Mouse (Mus musculus): ENCODE measurements around the gene Steap3.

Steap3 gene

DNA sequence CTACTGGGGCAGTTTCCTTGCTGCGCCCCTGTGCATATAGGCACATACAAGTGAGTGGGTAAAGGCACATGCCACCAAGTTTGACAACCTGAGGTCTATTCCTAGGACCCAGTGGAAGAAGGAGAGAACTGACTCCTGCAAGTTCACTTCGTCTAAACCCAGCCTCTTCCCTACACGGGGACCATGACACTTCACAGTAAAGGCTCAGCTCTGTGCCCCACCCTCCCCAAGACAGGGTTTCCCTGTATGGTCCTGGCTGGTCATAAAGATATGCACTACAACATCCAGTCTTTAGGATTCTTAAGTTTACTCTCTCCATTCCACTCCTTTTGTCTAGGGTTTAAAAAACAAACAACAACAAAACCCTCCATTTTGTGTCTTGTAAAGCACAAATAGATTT, 21.9 kb downstream of the Steap3 start:
- no peak for DNase-seq (ENCODE audit: low spot score)

GRCm38 (mm10) chr1:120249842-120250241, 22.7 kb downstream of the Steap3 start:
- DNase-seq (ENCODE audit: low spot score) = no peak

DNA sequence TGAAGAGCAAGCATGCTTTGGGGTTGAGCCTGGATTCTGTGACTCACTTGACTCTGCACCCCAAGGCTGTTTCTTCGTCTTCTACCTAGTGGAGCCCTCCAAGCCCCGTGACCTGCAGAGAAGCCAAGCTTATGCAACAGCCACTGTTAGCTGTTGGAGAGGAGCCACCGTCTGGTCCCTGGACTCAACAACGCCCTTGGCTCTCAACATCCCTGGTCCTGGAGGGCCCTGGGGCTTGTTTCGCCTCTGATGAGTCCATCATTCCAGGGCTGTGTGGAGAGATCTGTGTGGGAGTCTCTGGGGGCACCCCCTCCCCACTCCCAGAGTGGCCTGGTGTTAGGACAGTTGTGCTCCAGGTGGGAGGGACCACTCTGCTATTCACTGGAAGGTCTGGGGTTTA, 24.3 kb downstream of the Steap3 start:
- peak; percentile 66 for DNase-seq (ENCODE audit: low spot score)

GRCm38 (mm10) chr1:120247351-120247750, 25.2 kb downstream of the Steap3 start:
- no peak for DNase-seq (ENCODE audit: low spot score)

GRCm38 (mm10) chr1:120246946-120247345, 25.6 kb downstream of the Steap3 start:
- DNase-seq (ENCODE audit: low spot score) = no peak

GRCm38 (mm10) chr1:120245661-120246131, 26.8 kb downstream of the Steap3 start:
- no peak for DNase-seq (ENCODE audit: low spot score)

DNA sequence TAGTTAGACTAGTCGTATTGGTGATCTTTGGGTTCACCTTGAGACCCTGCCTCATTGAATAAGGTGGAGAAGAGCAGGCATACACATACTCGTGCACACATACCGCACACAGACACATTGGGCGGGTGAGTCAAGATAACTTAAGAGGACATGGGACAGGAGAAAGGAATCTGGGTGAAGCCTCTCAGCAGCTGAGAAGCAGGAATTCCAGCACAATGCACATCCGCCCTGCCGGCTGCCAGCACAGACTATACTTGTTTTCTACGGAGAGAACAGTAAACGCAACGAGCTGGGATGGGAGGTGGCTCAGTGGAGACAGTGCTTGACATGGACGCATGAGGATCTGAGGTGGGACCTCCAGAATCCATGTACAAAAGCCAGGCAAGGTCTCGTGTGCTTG, 27.9 kb downstream of the Steap3 start:
- no peak for DNase-seq (ENCODE audit: low spot score)

DNA sequence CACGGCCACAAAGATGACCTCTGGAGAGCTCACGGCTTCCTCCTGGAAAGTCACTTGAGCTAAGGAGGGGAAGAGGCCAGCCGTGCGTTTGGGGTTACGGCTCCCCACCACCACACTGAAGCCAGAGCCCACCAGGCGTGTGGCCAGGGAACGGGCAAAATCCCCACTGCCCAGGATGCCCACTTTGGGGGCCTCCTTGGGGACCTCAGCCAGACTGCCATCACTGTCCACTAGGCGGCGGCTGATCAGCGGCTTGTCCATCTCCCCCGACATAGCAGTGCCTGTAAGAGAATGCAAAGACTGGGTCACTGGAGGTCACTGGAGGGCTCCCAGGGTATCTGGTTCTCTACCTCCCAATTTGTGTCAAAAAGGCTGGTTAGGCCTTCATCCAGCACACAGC, 28.5 kb downstream of the Steap3 start:
- no peak for DNase-seq (ENCODE audit: low spot score)

GRCm38 (mm10) chr1:120237068-120237467, 35.4 kb downstream of the Steap3 start:
- no peak for DNase-seq (ENCODE audit: low spot score)

- DNase-seq (ENCODE audit: low spot score) = no peak
These were observed 36.1 kb downstream of the Steap3 start for GRCm38 (mm10) chr1:120236424-120236823.

DNA sequence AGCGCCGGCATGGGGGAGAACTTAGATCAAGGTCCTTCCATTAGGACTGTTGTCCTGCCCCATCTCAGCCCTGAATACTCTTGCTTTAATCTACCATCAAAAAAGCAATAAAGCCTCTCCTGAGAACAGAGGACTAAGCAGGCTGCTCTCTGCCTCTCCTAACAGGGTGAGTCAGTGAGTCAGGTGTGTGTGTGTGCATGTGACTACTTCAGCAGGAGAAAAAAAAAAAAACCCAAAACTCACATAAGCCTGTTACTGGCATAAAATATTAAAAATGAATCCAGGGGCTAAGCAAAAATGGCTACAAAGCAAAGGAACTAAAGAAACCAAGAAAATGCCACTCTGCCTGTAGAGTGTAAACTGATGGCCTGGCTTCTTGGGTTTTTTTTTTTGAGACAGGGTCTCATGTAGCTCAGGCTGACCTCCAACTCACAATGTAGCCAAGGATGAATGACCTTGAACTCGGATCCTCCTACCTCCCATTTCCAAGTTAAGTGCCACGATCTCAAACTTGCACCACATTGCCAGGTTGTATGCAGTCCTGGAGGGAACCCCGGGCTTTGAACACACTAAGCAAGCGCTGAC, 36.8 kb downstream of the Steap3 start:
- DNase-seq (ENCODE audit: low spot score) = no peak

DNA sequence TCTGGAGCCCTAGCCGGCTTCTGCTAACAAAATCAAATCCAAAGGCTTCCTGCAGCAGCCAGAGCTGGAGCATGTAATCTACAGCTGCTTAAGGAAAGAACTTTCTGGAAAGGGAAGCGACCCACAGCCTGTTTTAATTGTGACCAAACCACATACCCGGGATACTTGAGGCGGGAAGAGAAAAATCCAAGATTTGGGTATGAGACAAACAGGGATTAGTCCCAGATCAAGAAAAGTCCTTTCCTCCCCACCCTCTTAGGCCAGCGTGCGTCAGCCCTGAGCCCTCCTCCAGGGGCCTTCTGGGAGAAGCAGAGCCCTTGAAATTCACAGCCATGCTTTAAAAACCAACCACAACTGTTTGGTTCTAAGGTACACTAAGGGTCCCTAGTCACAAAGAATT, 40.3 kb downstream of the Steap3 start:
- no peak for DNase-seq (ENCODE audit: low spot score)

DNA sequence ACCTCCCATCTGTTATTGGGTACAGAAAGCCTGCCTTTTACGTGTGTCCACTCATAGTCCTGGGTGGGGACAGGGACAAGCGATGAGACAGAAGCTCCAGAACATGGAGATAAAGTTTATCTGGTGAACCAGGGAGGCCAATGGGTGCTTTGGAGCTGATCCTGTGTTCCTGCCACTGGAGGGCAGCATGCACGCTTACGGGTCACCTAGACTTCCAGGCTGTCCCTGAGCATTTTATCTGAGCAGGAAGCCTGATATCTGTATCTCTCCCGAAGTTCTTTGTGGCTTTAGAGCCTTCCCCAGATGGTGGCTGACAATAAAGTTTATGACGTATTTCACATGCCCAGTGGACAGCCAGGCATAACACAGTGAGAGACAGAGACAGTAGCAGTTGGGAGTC, 41.2 kb downstream of the Steap3 start:
- no peak for DNase-seq (ENCODE audit: low spot score)

DNA sequence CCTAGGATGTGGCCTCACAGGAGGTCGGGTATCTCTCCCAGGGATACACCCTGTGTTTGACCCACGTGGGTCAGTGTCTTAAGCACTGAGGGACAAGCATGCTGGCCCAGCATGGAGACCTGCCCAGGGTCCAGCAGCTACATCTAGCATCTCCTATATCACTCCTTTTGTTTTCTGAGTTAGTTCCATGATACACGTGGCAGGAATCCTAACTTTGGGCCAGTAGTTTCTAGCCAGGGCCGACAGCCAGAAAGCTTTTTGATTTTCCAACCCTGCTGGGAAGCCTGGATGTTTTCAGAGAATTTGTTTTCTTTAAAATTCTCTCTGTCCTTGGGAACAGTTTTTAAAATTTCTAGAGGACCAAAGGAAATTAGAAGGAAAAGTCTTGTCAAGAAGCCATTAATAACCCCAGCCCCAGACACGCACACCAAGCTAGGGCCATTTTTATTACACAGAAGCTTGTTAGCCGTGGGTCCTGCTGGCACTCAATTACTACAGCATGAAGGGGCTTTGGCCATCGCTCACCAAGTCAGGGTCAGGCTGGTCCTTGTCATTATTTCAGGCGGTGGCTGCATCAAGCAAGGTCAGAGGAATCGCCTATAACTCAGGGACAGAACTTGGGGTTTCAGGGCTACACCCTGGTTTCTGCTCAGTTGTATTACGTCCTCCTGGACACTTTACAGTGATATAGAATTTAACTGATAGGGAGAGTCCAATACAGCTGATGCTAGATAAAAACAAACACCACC, 42.6 kb downstream of the Steap3 start:
- no peak for DNase-seq (ENCODE audit: low spot score)

- no peak for DNase-seq (ENCODE audit: low spot score)
These were observed 48.9 kb downstream of the Steap3 start for GRCm38 (mm10) chr1:120223613-120224012.

DNA sequence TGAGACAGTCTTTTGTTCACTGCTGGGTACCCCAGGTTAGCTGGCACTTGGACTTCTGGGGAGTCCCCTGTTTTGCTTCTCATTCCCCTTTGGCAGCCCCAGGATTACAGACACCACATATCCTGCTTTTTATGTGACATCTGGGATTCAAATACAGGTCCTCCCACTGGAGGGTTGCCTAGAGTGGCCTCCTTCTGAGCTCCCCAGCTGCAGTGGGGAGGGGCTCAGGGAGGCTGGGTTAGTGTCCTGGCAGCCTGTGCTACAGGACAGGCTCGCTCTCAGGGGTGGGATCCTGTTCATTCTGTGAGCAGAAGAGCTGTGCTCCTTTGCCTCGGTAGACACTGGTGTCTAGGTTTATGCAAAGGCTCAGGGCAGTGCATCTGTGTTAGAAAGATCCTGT, 51.2 kb downstream of the Steap3 start:
- no peak for DNase-seq (ENCODE audit: low spot score)

DNA sequence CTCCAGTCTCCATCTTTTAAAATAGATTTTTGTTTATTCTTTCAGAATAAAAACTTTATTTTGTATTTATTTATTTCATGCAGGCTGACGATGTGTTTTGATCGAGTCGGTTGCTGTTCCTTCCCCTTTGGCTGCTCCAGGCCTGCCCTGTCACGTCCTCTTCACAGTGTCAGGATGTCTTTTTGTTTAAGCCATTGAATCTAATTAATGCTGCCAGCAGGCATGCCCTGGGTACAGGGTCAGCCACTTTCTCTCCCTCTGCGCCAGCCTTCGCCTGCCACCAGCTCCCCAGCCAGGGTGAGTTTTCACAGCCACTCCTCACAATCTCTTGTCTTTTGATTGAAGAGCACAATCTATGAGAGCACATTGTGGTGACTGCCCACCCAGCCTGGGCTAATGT, 51.7 kb downstream of the Steap3 start:
- DNase-seq (ENCODE audit: low spot score) = no peak

DNA sequence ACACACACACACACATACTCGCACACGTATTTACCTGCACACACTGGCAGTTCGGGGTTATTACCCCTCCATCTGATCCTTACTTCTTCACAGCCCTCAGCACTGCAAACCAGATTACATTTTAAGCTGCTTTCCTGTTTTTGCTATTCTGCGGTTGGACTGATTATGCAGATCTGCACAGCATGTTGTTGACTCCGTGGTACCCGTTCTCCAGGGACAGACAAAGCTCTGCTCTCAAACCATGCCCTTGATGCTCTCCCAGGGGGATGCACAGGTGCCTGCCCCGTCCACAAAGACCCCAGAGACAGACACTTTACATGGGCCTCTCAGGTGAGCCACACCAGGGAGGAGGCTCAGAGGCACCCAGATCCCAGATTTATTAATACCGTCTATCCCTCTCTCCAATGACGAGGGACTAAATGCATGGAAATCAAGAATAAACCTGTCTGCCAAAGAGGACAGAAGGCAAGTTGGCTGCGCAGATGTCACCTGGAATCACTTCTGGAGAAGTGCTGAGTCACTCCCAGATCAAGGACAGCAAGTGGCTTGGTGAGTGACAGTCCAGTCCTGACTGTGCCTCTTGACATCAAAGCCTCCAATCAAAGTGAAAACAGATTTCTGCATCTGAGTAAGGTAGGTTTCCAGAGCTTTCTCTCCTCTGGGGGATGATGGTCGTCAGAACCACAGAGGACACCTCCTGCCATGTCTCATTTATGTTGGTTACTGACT, 63.8 kb downstream of the Steap3 start:
- no peak for DNase-seq (ENCODE audit: low spot score)

DNA sequence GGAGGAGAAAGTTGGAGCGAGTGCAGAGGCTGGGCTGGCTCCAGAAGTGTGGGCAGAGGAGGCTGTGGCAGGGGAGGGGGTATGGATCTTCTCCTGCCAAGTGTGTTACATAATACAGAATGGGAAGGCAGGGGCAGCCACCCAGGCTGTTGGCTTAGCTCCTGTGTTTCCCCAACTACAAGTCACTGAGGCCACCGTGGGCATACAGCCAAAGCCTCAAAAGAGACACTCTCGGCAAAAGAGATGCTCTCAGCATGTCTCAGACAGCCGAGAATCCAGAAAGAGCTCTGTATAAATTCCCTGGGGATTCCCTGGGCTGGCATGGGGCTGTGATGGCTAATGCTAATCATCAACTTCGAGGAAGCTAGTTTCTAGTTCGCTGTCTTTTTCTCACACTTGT, 64.9 kb downstream of the Steap3 start:
- no peak for DNase-seq (ENCODE audit: low spot score)

DNA sequence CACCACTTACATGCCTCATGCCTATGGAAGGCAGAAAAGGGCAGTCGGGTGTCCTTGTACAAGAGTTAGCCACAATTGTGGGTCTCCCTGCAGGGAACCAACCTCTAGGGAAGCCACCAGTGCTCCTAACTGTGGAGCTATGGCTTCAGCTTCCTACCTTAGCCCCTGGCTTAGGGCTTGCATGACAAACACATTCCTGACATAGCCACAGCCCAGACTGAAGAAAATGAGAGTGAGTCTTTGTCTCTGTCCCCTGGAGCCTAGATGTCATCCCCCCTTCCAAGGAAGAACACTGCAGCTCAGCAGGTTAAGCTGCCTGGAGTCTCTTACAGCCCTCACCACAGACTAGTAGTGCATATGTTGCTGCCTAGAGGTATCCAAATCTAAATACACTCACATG, 67.7 kb downstream of the Steap3 start:
- no peak for DNase-seq (ENCODE audit: low spot score)

GRCm38 (mm10) chr1:120203836-120204235, 68.7 kb downstream of the Steap3 start:
- no peak for DNase-seq (ENCODE audit: low spot score)

GRCm38 (mm10) chr1:120202542-120202941, 70.0 kb downstream of the Steap3 start:
- no peak for DNase-seq (ENCODE audit: low spot score)

GRCm38 (mm10) chr1:120198942-120199341, 73.6 kb downstream of the Steap3 start:
- no peak for DNase-seq (ENCODE audit: low spot score)

Data from testis, postnatal 14 days (tissue).